Mouse (Mus musculus): ENCODE data around the gene Mtrf1l. TPM values are rescaled to one million over a fixed set of nuclear protein-coding genes. Genes with fewer than 3 reads are reported as not detected.
A peak's percentile ranks its signal among the peaks of the same experiment; 100 is the strongest.

Gene Mtrf1l
- polyA plus RNA-seq, 1 experiment from 2014 or later: 11.9 TPM

DNA sequence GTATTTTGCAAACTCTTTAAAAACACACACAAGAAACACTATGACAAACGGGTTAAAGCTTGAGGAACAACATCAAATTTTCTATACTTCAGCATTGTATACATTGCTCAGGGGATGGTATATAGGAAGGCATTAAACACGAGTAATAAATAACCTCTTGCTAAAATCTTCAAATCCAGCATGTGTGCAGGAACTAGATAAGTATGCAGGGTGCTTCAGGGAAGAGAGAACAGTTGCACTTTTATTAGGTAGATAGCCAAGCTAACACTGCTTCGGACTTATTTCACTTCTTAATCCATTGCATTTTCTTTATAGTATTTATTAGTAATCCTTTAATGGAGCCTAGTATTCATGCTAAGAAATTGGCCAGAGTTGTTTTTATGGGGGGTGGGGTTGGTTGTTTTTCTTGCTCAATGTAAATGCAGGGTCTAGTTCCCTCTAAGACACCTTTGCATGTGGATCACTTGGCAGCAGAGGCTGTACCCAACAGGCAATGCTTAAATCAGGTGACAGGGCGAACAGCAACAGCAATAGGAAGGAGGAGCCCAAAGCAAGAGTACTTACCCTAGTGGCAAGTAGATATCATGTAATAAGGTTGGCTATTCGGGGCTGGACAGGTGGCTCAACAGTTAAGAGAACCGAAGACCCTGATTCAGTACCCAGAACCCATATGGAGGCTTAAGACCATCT, 2.8 kb upstream of the Mtrf1l start:
- no peak for ATAC-seq (ENCODE audit: low read depth)
- no peak overlapping the region for H3K9ac ChIP-seq
- no peaks in the 10 kb centered on the region for H3K27me3 ChIP-seq
- no peak overlapping the region for H3K4me3 ChIP-seq
- H3K9me3 ChIP-seq: no peaks in the 10 kb centered on the region
- H3K4me2 ChIP-seq: no peak overlapping the region
- H3K27ac ChIP-seq (replicated peaks): no peak overlapping the region
- peaks cover 22% of the 10 kb centered on the region for H3K4me1 ChIP-seq (replicated peaks)
- 75% methylated on average over 6 of the region's 6 CpGs for WGBS
- no peaks in the 10 kb centered on the region for H3K36me3 ChIP-seq

DNA sequence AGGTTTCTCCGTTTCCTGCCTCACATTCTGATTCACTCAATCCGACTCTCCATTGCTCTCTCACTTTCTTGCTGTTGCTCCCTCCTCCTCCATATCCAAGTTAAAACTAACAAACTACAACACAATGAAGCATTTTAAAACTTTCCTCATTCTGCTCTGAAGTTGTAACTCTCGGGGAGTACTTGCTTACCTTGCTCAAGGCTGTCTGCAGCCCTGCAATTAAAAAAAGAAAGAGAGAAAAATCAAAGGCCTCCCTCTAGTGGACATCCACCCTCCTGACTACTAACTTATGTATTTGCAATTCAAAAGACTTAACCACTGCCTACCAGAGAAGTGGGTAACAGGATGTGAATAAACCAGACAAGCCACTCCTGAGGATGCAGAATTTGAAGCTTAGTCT, 1.1 kb upstream of the Mtrf1l start:
- H3K4me1 ChIP-seq (replicated peaks): peaks cover 27% of the 10 kb centered on the region
- peak overlapping the region; percentile 65 for H3K4me2 ChIP-seq
- H3K36me3 ChIP-seq: peaks cover 6% of the 10 kb centered on the region
- H3K27ac ChIP-seq (replicated peaks): peak overlapping the region; percentile 46
- H3K27me3 ChIP-seq: no peaks in the 10 kb centered on the region
- 1% methylated on average over 3 of the region's 3 CpGs for WGBS
- peak overlapping the region; percentile 35; the same call in 1 of the 2 replicates for H3K9ac ChIP-seq
- no peaks in the 10 kb centered on the region for H3K9me3 ChIP-seq
- 0 out of 2 replicates have a peak, but pooled peaks have one; percentile 12 for ATAC-seq (ENCODE audit: low read depth)
- peak overlapping the region; percentile 94 for H3K4me3 ChIP-seq

DNA sequence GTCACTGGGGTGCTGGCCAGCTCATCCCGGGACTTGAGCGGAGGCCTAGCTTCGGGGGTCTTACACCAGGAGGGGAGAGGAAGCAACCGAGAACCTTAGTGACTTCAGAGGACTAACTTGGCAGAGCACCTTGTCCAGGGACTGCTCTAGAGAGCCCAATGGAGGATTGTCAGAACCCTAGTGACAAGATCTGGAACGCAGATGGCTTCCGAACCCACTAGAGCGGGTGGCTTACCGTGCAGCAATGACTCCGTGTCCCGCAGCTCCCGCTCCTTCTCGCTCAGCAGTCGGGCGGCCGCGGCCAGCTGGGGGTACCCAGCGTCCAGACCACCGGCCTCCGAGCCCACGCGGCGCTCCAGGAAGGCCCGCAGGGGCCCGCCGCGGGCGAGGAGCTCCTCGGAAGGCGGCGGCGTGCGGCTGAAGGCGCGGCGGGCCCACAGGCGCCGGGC, 395 bp downstream of the Mtrf1l start:
- H3K4me3 ChIP-seq: peak overlapping the region; percentile 94
- peaks cover 27% of the 10 kb centered on the region for H3K4me1 ChIP-seq (replicated peaks)
- peak overlapping the region; percentile 88 for H3K27ac ChIP-seq (replicated peaks)
- H3K36me3 ChIP-seq: peaks cover 20% of the 10 kb centered on the region
- WGBS: 2% methylated on average over 37 of the region's 37 CpGs
- H3K27me3 ChIP-seq: no peaks in the 10 kb centered on the region
- peak overlapping the region; percentile 91 for H3K9ac ChIP-seq
- H3K4me2 ChIP-seq: peak overlapping the region; percentile 65
- H3K9me3 ChIP-seq: no peaks in the 10 kb centered on the region
- ATAC-seq (ENCODE audit: low read depth): no peak; the same call in none of the 2 replicates

DNA sequence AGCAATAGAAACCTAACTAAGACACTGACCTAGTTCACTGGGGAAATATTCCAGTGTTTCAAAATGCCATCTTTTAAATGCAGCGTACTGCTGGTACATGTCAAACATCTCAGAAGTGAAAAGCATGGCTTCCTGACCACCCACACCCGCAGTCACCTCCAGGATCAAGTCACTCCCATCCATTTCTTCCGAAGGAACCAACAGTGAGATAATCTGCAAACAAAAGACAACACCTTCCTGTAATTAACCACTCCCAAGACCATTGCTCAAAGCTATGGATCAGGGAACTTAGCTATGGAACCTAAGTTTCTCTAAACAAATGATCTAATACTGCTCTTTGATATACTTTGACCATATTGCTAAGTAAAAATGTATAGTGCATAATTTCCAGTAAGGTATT, 4.9 kb downstream of the Mtrf1l start:
- ATAC-seq (ENCODE audit: low read depth): no peak
- Histone ChIP-seq H3K4me1 (replicated peaks) (peaks cover 19% of the 10 kb centered on the region), H3K4me2 (no peak overlapping the region), H3K27ac (replicated peaks) (no peak overlapping the region), H3K4me3 (no peak overlapping the region), H3K36me3 (peaks cover 63% of the 10 kb centered on the region), H3K9me3 (no peaks in the 10 kb centered on the region), H3K9ac (no peak overlapping the region), H3K27me3 (no peaks in the 10 kb centered on the region)
- 98% methylated on average over 3 of the region's 3 CpGs for WGBS

DNA sequence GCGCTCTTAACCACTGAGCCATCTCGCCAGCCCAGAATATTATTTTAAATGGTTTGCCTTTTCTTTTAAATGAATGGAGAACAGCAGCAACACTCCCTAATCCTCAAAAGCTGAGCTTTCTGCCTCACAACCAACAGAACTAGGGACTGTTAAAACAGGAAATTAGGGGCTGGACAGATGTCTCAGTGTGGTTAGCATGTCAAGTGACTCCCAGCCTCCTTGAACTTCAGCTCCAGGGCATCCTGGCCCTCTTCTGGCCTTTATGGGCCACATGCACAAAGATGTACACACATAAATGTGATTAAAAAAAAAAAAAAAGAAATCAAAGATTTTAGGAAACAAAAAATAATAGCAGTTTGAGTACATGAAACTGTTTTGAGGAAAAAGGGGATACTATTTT, 7.7 kb downstream of the Mtrf1l start:
- Histone ChIP-seq H3K9ac (no peak overlapping the region), H3K27me3 (no peaks in the 10 kb centered on the region), H3K4me1 (replicated peaks) (0 out of 2 replicates have a peak, but pooled peaks cover 5% of the 10 kb centered on the region), H3K4me3 (no peak overlapping the region), H3K36me3 (peaks cover 87% of the 10 kb centered on the region), H3K4me2 (no peak overlapping the region), H3K9me3 (no peaks in the 10 kb centered on the region), H3K27ac (replicated peaks) (no peak overlapping the region)
- WGBS: 100% methylated on average over 2 of the region's 2 CpGs
- ATAC-seq (ENCODE audit: low read depth): no peak

DNA sequence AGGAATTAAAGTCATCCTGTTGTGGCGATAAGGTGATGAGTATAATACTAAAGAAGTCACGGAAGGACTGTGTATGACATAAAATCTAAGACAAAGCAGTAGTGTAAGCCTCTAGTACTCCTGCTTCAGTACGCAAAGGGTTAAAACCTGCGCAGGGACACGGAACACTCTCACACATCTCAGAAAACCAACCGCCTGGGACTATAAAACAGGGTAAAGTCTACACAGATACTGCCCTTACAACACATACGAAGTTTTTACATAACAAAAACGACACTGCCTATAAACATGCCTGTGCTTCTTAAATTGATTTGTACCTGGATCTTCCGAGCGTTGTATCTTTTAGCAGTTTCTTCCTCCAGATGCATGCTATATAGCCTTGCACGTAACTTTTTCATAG, 10.0 kb downstream of the Mtrf1l start:
- ATAC-seq (ENCODE audit: low read depth): no peak
- Histone ChIP-seq H3K27me3 (no peaks in the 10 kb centered on the region), H3K27ac (replicated peaks) (no peak overlapping the region), H3K36me3 (peaks cover 71% of the 10 kb centered on the region), H3K4me3 (no peak overlapping the region), H3K9me3 (no peaks in the 10 kb centered on the region), H3K4me1 (replicated peaks) (no peaks in the 10 kb centered on the region), H3K9ac (no peak overlapping the region), H3K4me2 (no peak overlapping the region)
- WGBS: 91% methylated on average over 11 of the region's 11 CpGs

DNA sequence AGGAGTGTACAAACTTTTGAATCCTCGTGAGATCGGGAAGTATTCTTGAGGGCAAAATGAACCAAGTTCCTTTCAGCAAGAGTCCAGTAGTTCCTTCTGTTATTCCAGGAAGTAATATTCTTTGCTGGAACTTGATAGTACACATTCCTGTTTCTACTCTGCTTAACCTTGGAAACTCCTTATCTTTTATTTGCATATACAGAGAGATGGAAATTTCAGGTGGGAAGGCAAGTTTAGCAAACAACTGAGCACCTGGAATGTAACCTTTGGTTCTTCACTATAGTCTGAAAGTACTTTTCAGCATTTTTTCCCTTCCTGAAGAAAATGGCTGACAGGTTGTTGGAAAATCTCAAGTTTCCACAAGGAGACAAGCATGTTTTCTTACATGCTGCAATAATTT, 16.0 kb downstream of the Mtrf1l start:
- no peak overlapping the region for H3K27ac ChIP-seq (replicated peaks)
- H3K27me3 ChIP-seq: no peaks in the 10 kb centered on the region
- ATAC-seq (ENCODE audit: low read depth): no peak
- H3K4me2 ChIP-seq: no peak overlapping the region
- peaks cover 13% of the 10 kb centered on the region for H3K36me3 ChIP-seq
- 90% methylated on average over 2 of the region's 2 CpGs for WGBS
- H3K4me3 ChIP-seq: no peak overlapping the region
- H3K9ac ChIP-seq: no peak overlapping the region
- peaks cover 28% of the 10 kb centered on the region for H3K4me1 ChIP-seq (replicated peaks)
- H3K9me3 ChIP-seq: no peaks in the 10 kb centered on the region

DNA sequence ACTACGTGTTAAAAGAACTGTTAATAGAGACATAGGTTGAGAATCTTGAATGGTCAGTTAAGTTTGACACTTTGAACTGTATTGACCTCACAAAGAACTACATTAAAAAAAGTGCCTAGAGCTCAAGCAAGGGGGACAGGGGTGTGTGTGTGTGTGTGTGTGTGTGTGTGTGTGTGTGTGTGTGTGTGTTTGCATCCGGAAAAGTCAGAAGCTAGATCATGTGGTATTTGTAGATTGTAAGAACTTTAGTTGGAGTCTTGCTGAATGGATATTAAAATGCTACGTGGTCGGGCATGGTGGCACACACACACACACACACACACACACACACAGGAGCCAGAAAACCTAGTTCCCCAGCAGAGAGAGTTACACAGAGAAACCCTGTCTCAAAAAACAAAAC, 16.7 kb downstream of the Mtrf1l start:
- Histone ChIP-seq H3K4me2 (no peak overlapping the region), H3K4me3 (no peak overlapping the region), H3K27ac (replicated peaks) (no peak overlapping the region), H3K9me3 (no peaks in the 10 kb centered on the region), H3K4me1 (replicated peaks) (peaks cover 35% of the 10 kb centered on the region), H3K9ac (no peak overlapping the region), H3K36me3 (peaks cover 9% of the 10 kb centered on the region), H3K27me3 (no peaks in the 10 kb centered on the region)
- no peak for ATAC-seq (ENCODE audit: low read depth)
- 95% methylated on average over 4 of the region's 4 CpGs for WGBS

DNA sequence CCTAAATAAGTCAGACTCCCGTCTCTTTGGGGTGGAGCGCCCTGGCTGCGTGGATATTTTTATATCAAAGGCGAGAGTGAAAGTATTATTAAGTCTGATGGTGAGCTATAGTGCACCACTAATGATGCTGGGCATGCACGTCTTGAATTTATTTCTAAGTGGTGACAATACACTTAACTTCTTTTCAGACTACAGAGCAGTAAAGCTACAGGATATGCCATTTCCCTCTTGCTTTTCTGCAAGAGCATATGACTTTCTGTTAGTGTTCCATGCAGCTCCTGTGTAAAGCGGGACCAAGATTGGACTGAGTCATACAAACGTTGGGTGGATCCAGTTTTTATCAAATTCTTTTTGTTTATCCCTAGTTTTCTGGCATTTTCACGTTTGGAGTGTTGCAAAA, 17.3 kb downstream of the Mtrf1l start:
- H3K36me3 ChIP-seq: peaks cover 9% of the 10 kb centered on the region
- H3K9me3 ChIP-seq: no peaks in the 10 kb centered on the region
- peak overlapping the region; percentile 60 for H3K4me2 ChIP-seq
- peak overlapping the region; percentile 63 for H3K9ac ChIP-seq
- H3K27ac ChIP-seq (replicated peaks): peak overlapping the region; percentile 89
- 23% methylated on average over 8 of the region's 8 CpGs for WGBS
- peak overlapping the region; percentile 69 for H3K4me3 ChIP-seq
- 0 out of 2 replicates have a peak, but pooled peaks have one; percentile 2 for ATAC-seq (ENCODE audit: low read depth)
- H3K27me3 ChIP-seq: no peaks in the 10 kb centered on the region
- H3K4me1 ChIP-seq (replicated peaks): peaks cover 38% of the 10 kb centered on the region

DNA sequence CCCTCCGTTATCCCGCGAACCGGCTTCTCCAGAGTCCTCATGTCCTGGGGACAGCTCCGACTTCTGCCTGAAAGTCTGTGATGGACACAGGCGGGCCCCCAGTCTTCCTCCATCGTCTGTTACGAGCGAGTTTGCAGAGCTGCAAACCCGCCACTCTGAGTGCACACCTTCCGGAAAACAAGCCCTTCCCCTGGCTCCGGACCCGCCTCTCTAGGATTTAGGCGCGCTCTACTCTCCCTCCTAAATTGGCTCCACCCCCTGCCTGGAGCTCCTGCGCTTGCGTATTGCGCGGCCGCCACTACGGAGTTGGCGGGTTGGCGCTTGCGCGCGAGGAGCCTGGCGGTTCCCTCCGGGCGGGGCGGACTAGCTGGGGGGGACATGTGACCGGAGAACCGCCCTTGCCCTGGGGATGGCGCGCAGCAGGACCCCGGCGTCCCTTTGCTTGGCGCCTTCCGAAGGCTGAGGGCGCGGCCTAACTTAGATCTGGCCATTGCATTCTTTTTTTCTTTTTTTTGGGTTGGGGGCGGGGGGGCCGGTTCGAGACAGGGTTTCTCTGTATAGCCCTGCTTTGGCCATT, 17.9 kb downstream of the Mtrf1l start:
- under 1% methylated on average over 43 of the region's 43 CpGs for WGBS
- peaks cover 38% of the 10 kb centered on the region for H3K4me1 ChIP-seq (replicated peaks)
- peak overlapping the region; percentile 63 for H3K9ac ChIP-seq
- H3K9me3 ChIP-seq: no peaks in the 10 kb centered on the region
- peak; percentile 96 for ATAC-seq (ENCODE audit: low read depth)
- H3K27ac ChIP-seq (replicated peaks): peak overlapping the region; percentile 89
- peak overlapping the region; percentile 60 for H3K4me2 ChIP-seq
- peaks cover 15% of the 10 kb centered on the region for H3K36me3 ChIP-seq
- no peaks in the 10 kb centered on the region for H3K27me3 ChIP-seq
- peak overlapping the region; percentile 69 for H3K4me3 ChIP-seq

DNA sequence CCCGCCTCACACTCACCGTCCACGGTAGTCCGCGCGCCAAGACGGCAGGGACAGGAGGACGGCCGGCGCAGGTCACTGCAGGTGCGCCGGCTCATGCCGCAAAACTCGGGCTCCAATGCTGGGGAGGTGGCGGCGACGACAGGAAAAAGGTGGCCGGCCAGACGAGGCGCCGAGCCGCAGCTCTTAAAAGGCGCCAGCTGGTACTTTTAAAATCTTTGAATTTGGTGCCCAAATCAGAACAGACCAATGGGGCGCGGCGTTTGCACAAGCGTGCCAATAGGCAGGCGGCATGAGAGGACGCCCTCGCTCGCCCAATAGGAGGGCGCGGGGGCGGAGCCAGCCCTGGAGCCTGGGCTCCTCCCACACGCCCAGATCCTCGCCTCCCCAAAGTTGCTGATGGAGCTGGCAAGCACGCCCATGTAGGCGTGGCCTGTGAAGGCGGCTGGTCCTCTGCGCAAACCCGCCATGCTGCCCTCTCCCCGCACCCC, 18.4 kb downstream of the Mtrf1l start, which contains the start of gene Fbxo5:
Gene Fbxo5, minus strand, starts transcription at position 358 of the 488 bp plus-strand sequence.
- Histone ChIP-seq H3K4me3 (peak within 1 kb of the TSS; percentile 69), H3K9ac (peak within 1 kb of the TSS; percentile 63), H3K27me3 (no peaks in the 10 kb centered on the region), H3K4me2 (peak within 1 kb of the TSS; percentile 99), H3K4me1 (replicated peaks) (peaks cover 38% of the 10 kb centered on the region), H3K27ac (replicated peaks) (peak within 1 kb of the TSS; percentile 89), H3K36me3 (peaks cover 18% of the 10 kb centered on the region), H3K9me3 (no peaks in the 10 kb centered on the region)
- under 1% methylated on average over 41 of the region's 42 CpGs for WGBS
- ATAC-seq (ENCODE audit: low read depth): peak; percentile 98

DNA sequence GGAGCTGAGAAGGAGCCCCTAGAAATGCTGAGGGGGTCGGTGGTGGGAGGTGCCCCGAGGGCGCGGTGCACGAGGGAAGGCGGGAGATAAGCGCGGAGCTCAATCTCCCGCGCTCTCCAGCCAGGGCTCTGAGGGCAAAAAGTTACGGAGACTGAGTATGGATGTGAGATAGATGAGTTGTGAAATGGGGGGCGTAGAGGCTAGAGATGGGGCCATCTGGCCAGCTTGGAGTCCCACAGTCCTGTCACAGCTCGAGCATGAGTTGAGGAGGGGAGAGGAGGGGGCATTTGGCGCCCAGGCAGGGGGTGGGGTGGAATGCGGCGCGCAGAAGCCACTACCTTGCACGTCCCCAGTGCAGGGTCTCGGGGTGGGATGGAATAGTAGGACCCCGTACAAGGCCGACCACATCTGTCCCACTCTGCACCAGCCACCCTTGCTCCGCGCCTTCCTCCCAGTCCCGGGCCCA, 19.0 kb downstream of the Mtrf1l start:
- H3K4me3 ChIP-seq: peak overlapping the region; percentile 69
- H3K4me2 ChIP-seq: peak overlapping the region; percentile 99
- no peak overlapping the region for H3K27ac ChIP-seq (replicated peaks)
- H3K9ac ChIP-seq: peak overlapping the region; percentile 55
- no peaks in the 10 kb centered on the region for H3K9me3 ChIP-seq
- ATAC-seq (ENCODE audit: low read depth): peak; percentile 52
- WGBS: under 1% methylated on average over 24 of the region's 24 CpGs
- peaks cover 38% of the 10 kb centered on the region for H3K4me1 ChIP-seq (replicated peaks)
- no peaks in the 10 kb centered on the region for H3K27me3 ChIP-seq
- H3K36me3 ChIP-seq: peaks cover 24% of the 10 kb centered on the region
